Mouse (Mus musculus): ENCODE results near the gene Kcne3. TPM values are rescaled to one million over a fixed set of nuclear protein-coding genes. Genes with fewer than 3 reads are reported as not detected.

Kcne3 gene
- 2.5 and 3.2 TPM in 2 replicates for polyA plus RNA-seq (2012; rRNA removed)

GRCm38 (mm10) chr7:100176269-100176668 lies at the start of gene Kcne3:
Kcne3 (plus strand) TSS chr7:100176502.

GRCm38 (mm10) chr7:100159105-100159841 lies 17.0 kb upstream of the Kcne3 start, which contains the start of gene Lipt2:
Lipt2 (plus strand) TSS chr7:100159277.

GRCm38 (mm10) chr7:100227158-100227875 lies 51.0 kb downstream of the Kcne3 start, which contains the start of gene Pgm2l1:
Pgm2l1 (plus strand) TSS chr7:100227394.

Other genes with a start within 250 kb of the Kcne3 start
- gene Rnf169, start 196.1 kb upstream of the Kcne3 start, polyA plus RNA-seq (2012; rRNA removed), result 8.7 and 9.6 TPM in 2 replicates
- gene Chrdl2, start 170.3 kb upstream of the Kcne3 start, polyA plus RNA-seq (2012; rRNA removed), result 0.21 and 0.54 TPM in 2 replicates
- 52.0 and 54.3 TPM in 2 replicates for gene Pold3, start 54.9 kb upstream of the Kcne3 start, polyA plus RNA-seq (2012; rRNA removed)
- 10.7 and 11.5 TPM in 2 replicates for gene Lipt2, start 17.2 kb upstream of the Kcne3 start, polyA plus RNA-seq (2012; rRNA removed)
- 25.8 and 27.1 TPM in 2 replicates for gene Pgm2l1, start 50.9 kb downstream of the Kcne3 start, polyA plus RNA-seq (2012; rRNA removed)
- 8.6 and 23.1 TPM in 2 replicates for gene P4ha3, start 109.0 kb downstream of the Kcne3 start, polyA plus RNA-seq (2012; rRNA removed)
- gene C2cd3, start 195.7 kb downstream of the Kcne3 start, polyA plus RNA-seq (2012; rRNA removed), result 33.3 and 40.2 TPM in 2 replicates
- gene Ppme1, start 195.8 kb downstream of the Kcne3 start, polyA plus RNA-seq (2012; rRNA removed), result 147 and 172 TPM in 2 replicates